Mouse (Mus musculus): Measurements from ENCODE around the gene Dnajb8. TPM values are rescaled to one million over a fixed set of nuclear protein-coding genes. Genes with fewer than 3 reads are reported as not detected.

Dnajb8 gene
- total RNA-seq, 2 experiments from 2014 or later, result not detected

DNA sequence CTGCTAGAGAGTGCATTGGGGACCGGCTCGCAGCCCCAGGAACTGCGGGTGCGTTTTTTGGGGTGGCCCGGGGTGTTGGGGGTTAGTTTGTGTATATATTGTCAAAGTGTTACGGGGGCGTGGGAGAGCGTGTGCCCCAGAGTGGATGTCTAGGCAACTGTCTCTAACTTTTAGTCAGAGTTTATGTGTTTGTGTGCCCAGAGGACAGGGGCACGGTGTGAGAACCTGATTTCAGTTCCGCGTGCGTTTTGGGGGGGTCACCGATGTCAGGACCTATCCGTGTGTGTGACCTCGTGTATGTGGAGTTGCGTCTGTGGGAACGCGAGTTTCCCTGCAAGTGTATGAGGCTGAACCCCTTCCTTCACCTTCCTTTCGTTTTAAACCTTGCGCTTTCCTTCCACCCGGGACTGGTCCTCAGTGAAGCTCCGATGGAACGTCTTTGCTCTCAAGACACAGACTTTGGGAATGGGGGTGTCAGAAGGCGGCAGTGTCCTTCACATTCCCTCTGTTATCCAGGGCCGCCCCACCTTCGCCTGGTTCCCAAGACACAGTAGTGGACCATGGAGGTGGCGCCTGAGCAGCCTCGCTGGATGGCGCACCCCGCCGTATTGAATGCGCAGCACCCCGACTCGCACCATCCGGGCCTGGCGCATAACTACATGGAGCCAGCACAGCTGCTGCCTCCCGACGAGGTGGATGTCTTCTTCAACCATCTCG is 22.9 kb upstream of the Dnajb8 start:
- DNase-seq (ENCODE audit: low spot score in 2 of 2), result no peak

- no peak for DNase-seq (ENCODE audit: low spot score in 2 of 2)
Observed at GRCm38 (mm10) chr6:88199718-88200692, 22.1 kb upstream of the Dnajb8 start.

DNA sequence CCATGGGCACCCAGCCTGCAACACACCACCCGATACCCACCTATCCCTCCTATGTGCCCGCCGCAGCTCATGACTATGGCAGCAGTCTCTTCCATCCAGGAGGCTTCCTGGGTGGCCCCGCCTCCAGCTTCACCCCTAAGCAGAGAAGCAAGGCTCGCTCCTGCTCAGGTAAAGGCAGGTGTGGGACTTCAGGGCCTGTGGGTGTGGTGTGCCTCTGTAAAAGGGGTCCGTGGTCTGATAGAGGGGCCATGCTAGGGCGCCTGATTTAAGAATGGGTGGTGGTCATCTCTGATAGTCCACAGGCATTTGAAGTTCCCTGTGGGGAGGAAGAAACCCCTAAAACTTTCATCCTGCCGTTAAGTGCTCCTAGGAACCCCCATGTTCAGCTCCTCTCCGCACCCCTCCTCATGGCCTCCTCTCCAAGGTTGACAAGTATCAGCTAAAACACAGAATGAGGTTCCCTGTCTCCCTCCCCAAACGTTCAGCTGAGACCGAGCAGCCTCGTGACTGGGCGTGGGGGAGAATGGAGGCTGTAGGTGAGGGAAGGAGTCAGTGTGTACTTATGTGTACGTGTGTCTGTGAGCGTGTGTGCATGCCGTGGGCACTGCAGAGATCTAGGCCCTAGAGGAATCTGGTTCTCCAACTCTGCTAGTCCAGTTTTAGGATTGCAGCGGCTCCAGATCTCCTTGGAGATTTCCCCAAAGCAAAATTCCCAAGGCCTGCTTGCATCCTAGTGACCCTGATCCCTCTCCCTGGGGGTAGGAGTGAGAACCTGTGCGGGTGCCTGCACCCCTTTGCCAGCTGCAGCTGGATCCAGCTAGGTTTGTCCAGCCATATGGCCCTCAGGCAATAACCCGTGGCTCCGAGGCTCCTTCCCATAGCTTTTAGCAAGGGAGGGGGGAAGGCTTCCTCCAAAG is 21.1 kb upstream of the Dnajb8 start:
- no peak for DNase-seq (ENCODE audit: low spot score in 2 of 2)

DNA sequence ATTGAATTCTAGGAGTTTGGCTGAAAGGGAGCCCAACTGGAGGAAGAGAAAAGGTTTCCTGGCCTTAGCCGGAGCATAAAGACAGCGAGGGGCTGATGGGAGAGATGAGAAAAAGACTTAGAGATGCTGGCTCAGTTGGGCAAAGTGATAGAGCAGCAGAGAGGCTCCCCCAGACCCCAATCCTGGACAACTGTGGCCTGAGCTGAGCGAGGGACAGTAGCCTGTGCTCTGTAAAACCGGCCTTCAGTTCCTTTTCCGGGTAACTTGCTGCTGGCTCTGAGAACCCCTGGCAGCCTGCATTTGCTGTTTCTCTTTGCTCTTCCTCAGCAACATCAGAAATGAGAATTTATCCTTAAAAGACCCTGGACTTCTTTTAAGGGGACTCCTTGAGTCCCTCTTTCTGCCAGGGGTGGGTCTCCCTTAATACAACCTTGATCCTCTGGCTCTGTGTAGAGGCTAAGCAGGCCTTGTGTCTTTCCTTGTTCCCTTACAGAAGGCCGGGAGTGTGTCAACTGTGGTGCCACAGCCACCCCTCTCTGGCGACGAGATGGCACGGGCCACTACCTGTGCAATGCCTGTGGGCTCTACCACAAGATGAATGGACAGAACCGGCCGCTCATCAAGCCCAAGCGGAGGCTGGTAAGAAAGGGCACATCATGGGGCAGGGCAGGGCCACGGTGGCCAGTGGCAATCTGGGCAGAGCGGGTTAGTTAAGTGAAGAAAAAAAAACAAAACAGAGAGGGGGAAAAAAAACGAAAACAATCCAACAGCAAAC is 20.0 kb upstream of the Dnajb8 start:
- no peak for DNase-seq (ENCODE audit: low spot score in 2 of 2)

DNA sequence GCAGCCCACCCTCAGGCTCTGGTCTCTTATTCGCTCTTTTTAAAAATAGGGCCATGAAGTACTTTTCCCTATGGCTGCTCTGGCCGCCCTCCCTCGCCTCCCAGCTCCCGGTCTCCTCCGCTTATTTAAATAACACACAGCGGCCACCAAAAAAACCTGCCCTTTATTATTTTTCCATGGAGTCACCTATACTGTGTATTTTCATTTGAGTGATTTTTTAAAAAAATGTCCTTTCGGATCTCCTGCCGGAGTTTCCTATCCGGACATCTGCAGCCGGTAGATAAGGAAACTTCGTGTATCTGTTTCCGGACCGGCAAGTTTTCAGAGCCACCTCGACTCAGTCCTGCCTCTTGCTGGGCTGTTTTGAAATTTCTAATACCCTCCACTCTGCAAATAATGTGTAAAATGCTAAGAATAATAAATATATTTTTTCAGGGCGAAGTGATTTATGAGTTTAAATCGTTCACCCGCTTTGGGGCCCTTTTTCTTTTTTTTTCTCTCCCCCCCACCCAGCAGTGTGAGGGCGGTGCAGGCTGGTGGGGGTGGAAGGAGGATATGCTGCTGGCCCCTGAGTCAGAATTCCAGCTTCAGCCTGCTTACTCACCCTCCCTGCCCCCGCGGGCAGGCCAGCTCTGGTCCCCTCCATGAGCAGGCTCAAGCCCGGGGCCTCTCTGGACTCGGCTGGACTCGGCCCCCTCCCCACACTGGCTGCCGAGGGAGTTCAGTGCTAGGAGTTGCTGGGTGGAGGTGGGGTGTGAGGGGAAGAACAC is 19.0 kb upstream of the Dnajb8 start:
- no peak for DNase-seq (ENCODE audit: low spot score in 2 of 2)

DNA sequence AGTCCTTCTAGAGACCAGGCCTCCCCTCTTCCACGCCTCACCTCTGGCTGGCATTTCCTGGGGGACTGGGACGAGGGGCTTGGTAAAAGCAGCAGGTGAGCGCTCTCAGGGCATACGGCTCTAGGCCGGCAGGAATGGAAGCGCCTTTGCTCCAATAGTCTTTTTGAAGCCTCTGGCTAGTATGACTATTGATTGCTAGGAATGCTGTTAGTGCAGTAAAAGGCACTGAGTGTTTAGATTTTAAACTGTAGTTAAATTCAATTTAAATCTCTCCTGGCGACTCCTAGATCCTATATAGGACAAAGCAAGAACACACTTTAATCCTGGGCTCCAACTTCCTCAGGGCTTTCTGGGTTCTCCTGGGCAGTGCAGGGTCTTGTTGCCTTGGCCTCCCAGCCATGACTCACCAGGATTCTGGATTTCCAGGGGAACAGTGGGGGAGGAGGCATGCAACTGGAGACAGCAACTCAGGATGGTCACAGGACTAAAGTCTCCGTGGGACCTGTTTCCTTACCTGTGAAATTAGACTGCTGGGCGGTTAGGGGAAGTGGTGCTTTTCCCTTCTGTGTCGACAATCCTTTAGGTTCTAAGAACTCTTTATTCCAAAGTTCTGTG is 18.2 kb upstream of the Dnajb8 start:
- no peak for DNase-seq (ENCODE audit: low spot score in 2 of 2)

DNA sequence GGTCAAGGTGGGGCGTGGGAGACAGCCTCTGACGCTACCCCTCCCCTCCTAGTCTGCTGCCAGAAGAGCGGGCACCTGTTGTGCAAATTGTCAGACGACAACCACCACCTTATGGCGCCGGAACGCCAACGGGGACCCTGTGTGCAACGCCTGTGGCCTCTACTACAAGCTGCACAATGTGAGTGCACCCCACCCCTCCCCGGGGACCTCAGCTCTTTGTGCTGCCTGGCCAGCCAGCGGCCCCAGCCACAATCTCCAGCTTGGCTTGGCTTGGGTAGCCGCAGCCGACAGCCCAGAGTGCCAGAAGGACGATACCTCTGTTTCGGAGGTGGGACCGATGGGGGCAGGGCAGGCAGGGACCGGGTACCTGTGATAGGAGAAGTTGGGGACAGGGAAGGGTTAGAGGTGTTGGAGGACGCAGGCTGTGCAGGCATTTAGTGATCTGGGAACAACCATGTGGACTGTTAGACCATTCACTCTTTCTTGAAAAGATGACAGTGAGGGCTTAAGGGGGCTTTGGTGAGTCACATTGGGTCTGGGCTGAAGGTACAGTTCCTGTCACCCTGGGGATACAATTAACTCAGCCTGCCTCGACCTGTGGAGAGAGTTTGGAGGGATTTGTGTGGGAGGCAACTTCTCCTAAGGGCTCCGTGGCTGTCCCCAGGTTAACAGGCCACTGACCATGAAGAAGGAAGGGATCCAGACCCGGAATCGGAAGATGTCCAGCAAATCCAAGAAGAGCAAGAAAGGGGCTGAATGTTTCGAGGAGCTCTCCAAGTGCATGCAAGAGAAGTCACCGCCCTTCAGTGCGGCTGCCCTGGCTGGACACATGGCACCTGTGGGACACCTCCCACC is 17.3 kb upstream of the Dnajb8 start:
- DNase-seq (ENCODE audit: low spot score in 2 of 2), result no peak

- no peak for DNase-seq (ENCODE audit: low spot score in 2 of 2)
Observed at GRCm38 (mm10) chr6:88205386-88205700, 16.7 kb upstream of the Dnajb8 start.

DNA sequence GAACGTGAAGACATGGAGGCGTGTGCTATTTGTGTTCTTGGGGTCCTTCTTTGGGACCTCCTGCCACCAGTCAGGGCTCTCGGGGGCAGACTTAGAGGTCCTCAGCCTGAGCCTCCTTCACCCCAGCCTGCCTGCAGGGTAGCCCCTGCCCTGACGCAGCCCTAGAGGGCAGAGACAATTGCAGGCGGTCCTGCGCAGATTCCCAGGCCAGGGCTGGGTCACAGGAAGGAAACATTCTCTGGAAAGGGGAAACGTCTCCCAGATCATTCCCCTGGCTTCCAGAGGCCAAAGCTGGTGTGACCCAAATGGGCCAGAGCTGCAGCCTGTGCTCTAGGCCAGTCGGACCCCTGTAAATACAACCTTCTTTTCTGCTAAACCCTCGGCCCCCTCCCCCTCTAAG is 16.1 kb upstream of the Dnajb8 start:
- no peak for DNase-seq (ENCODE audit: low spot score in 2 of 2)

DNA sequence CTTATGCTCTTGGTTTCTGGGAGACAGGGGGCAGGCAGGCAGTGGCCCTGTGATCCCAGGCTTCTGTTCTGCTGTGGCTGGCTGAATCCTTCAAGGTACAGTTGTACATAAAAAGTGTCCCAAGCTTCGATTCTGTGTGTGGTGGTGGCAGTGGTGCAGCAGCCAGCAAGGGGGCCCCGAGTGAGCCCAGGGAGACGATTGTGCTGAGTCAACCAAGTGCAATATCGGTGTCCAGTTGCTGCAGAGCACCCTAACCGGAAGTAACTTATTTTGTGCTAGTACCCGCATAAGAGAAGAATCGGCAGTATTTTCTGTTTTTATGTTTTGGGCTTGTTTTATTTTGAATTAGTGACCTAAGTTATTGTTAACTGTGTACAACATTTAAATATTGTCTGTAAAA is 15.5 kb upstream of the Dnajb8 start:
- no peak for DNase-seq (ENCODE audit: low spot score in 2 of 2)

DNA sequence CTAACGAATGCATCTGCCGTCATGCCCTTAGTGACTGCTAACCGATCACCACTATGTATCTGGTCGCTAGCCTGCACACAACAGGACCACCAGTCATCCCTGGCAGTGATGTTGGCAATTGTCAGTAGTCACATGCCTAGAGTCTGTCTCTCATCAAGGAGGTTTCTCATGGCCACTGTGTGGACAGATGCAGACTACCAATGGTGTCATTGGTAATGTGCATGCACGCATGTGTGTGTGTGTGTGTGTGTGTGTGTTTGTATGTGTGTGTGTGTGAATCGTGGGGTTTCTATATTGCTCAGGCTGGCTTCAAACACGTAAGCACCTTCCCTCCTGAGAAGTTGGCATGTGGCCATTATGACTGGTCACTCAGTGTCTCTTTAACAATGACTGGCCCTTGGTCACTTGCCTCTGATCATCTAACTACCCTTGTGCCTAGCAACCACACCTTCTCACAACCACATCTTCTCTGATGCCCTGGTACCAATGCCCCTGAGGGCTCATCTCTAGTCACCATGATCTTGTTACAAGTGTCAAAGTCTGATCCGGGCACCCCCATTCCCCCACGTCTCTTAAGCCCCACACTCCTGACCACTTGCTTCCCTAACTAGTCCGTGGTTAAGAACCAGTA is 14.6 kb upstream of the Dnajb8 start:
- DNase-seq (ENCODE audit: low spot score in 2 of 2), result no peak

- no peak for DNase-seq (ENCODE audit: low spot score in 2 of 2)
Observed at GRCm38 (mm10) chr6:88208321-88208720, 13.7 kb upstream of the Dnajb8 start.

DNA sequence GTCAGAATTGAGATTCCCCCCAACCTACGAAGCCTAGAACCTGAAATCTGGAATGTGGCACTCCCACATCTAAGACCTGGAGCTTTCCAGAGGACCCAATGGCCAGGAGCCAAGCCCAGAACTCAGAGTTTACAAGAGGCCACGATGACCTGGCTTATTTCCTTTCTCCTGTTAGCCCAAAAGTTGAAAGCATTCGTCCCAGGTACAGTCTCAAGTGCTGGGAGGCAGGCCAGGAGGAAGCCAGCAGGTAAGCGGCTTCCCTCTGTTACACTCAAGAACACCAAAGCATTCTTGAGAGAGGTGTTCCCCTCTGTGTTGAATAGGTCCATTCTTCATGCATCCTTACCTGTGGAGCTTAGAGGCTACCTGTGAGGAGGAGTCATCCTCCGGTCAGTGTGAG is 12.6 kb upstream of the Dnajb8 start:
- DNase-seq (ENCODE audit: low spot score in 2 of 2), result no peak

- DNase-seq (ENCODE audit: low spot score in 2 of 2), result no peak
Observed at GRCm38 (mm10) chr6:88210182-88210581, 11.9 kb upstream of the Dnajb8 start.

DNA sequence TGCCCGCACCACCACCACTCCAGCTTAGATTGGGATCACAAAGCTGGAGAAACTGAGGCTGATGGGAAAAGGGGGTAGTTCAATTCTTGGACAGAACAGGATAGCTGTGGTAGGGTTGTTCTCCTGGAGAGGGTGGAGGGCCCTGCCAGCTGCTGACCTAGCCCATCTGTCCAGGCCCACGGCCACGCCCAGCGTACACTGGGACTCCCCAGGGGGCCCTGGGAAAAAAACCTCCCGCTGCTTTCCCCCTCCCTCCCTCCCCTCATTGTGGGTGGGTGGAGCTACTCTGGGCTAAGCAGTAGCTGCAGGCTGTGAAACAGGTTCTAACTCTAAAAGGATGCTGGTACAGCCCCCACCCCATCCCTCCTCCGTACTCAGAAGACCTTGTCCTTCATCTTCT is 6.3 kb upstream of the Dnajb8 start:
- DNase-seq (ENCODE audit: low spot score in 2 of 2), result no peak

- DNase-seq (ENCODE audit: low spot score in 2 of 2), result no peak
Observed at GRCm38 (mm10) chr6:88216199-88216598, 5.9 kb upstream of the Dnajb8 start.

DNA sequence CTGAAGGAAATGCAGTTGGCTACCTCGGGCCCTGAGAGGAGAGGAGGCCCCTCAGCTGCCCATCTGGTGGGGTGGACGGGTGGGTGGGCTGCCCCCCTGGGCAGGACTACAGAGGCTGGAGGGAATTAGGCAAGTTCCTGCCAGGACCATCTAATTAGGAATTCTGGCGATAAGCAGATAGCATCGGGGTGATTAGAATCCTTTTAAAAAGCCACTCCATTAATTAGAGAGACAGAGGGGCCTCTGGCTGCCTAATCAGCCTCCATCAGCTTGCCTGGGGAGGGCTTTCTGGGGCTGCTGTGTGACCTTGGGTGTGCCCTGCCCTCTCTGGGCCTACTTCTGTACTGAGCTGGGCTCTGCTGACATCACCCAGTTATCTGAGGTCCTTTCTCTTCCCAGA is 3.0 kb upstream of the Dnajb8 start:
- DNase-seq (ENCODE audit: low spot score in 2 of 2), result no peak

- DNase-seq (ENCODE audit: low spot score in 2 of 2), result no peak
Observed at GRCm38 (mm10) chr6:88226570-88226994, 4.5 kb downstream of the Dnajb8 start.
